Mouse (Mus musculus): ENCODE results near the gene Scd3.

DNA sequence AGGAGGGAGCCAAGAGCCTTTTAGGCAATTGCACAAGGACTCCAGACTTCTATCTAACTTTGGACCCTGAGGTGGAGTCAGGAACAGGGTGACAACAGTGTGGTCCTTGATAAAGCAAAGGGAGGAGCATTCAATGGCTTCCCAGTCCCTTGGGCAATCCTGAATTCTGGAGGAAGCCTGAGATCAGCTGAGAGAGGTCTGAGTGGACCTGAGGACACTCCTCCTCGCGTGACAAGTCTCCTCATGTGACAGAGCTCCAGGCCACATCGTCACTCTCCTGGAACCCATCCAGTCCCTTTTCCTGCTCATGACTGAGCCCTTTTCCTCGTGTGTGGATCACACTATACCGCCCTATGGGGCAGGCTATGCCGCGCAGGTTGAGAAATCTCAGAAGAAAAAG is 9.2 kb upstream of the Scd3 start:
- TF ChIP-seq CTCF (IDR thresholded peaks at IDR 0.05; ENCODE audit: low read depth) (no peak), EP300 (IDR thresholded peaks at IDR 0.05; ENCODE audit: low read depth) (no peak)

Data from liver, postnatal 0 days (tissue).